Mouse (Mus musculus) brown adipose tissue, adult 24 weeks (tissue): ENCODE measurements around the gene Adamts20. TPM values are rescaled to one million over a fixed set of nuclear protein-coding genes. Genes with fewer than 3 reads are reported as not detected.
A peak's percentile ranks its signal among the peaks of the same experiment; 100 is the strongest.
"Not testable (repeated sequence)": the region's sequence is repeated elsewhere in the genome, so short reads cannot be mapped to it uniquely, and the experiment has no call there.

Experiments used
- H3K27ac ChIP-seq: fragments of 200-500 bp; replicated peaks from 2 replicates; pipeline ENCODE4 v1.5.1; 2012; ENCODE audit warnings: low read depth, mild to moderate bottlenecking, low read length
- H3K4me1 ChIP-seq: fragments of 200-500 bp; 2 replicates; pipeline ENCODE4 v1.6.1; 2012; ENCODE audit warnings: low read length, mixed read lengths; ENCODE audit not compliant: control insufficient read depth, insufficient read depth, insufficient read length
- H3K4me3 ChIP-seq: fragments of 200-500 bp; 2 replicates; pipeline ENCODE4 v1.5.1; 2012; ENCODE audit warnings: low read depth, mild to moderate bottlenecking, low read length, moderate library complexity; ENCODE audit not compliant: insufficient read depth
- polyA plus RNA-seq: library from polyadenylated mRNA; stranded (reverse); fragments of >200 nt; gene quantifications from 2 replicates; pipeline ENCODE4 v1.2.4, GENCODE M21; 2012; ENCODE audit not compliant: missing spikeins, insufficient read depth, insufficient read length

Adamts20 gene
- polyA plus RNA-seq, 1 experiment = not detected

DNA sequence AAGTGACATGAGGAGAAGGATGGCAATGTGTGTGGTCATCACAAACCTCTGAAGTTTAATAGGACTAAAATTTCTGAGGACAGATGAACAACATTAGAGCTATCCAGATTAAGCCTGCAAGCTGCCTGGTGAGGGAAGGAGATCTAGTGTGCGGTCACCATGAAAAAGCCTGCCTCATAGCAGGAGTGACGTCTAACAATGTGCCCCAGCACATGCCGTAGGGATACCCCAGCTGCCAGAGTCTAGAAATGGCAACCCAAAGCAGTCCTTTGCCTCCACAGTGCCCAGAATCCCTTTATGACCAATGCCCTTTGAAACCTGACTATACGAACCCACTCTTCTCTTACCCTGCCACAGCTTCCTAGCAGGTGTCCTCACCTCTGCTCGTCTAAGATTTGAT is 46.8 kb downstream of the Adamts20 start:
- H3K27ac ChIP-seq = no peak overlapping the region
- no peaks in the 10 kb centered on the region for H3K4me1 ChIP-seq
- no peak overlapping the region for H3K4me3 ChIP-seq

DNA sequence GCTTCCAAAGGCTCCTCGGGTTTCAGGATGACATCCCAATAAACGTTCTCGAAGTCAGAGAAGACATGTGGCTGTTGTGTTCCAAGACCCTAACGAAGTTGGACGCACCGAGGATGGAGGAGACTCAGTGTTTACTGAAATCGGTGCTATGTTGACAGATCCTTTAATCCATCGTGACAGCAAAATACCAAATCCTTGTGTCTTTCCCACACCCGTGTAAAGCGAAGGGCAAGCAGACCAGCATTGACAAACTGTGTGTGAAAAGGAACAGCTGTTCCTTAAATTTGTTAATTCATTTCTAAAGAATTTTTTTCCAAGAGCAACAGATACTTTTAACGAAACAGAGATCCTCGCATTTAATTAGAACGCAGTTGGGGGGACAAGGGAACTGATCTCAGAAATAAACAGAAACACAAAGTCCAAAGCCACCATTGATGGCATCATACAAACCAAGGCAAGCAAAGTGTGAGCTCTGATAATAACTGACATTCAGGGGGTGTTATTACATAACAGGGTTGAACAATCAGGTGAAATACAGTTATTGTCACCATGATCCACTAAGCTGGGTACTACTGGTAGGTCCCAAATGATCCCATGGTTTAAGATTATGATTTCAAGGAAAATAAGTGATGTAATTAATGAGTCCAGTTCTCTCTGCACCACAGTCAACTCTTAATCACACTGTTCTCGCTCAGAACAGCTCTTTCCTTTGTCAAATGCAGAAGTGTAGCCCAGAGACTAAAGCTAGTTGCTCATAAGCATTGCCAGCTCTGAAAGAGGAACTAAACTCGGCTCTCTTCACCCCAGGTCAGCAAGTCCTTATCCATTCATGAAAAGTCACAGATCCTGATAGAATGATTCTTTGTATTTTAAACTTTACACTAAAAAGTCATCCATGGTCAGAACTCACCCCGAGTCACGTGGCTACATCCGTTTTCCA is 47.7 kb downstream of the Adamts20 start:
- Histone ChIP-seq H3K4me3 (no peak overlapping the region), H3K27ac (no peak overlapping the region), H3K4me1 (no peaks in the 10 kb centered on the region)

DNA sequence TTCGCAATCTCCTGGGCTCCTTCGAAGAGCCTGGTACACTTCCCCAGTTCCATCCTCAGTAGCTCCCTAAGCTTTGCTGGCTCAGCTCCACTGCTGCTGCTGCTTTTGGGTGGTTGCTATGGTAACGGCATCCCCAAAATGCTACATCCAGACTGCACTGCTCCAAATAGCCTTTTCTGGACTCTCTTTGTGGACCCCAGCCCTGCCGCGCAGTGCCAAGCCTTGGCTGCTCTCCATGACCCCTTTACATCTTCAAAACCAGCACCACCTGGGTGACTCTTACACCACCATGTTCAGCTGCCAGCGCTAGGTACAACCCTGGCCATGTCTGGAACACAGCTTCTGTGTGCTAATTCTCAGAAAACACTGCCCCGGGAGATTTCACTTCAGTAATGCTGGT is 55.4 kb downstream of the Adamts20 start:
- H3K4me1 ChIP-seq = no peaks in the 10 kb centered on the region
- no peak overlapping the region for H3K4me3 ChIP-seq

DNA sequence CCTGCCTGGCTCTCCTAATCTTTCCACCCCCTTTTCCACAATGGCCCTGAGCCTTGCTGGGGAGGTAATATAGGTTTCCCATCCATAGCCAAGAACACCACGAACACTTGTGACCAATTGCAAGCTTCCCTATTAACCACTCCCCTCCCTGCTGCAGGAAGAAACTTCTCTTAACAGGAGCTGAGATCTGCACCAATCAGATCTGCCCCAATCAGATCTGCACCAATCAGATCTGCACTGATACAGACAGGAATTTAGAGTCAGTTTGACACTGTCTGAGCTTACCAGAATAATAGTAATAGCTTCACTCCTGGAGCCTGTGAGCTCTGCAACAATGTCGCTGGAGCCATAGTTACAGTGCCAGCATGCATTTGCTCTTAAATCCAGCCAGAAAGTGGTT is 58.9 kb downstream of the Adamts20 start:
- no peak overlapping the region for H3K27ac ChIP-seq
- 0 out of 2 replicates have a peak, but pooled peaks cover 2% of the 10 kb centered on the region for H3K4me1 ChIP-seq
- no peak overlapping the region for H3K4me3 ChIP-seq

More for the DNA sequence above, 55.4 kb downstream of the Adamts20 start:
- no peak overlapping the region for H3K27ac ChIP-seq

DNA sequence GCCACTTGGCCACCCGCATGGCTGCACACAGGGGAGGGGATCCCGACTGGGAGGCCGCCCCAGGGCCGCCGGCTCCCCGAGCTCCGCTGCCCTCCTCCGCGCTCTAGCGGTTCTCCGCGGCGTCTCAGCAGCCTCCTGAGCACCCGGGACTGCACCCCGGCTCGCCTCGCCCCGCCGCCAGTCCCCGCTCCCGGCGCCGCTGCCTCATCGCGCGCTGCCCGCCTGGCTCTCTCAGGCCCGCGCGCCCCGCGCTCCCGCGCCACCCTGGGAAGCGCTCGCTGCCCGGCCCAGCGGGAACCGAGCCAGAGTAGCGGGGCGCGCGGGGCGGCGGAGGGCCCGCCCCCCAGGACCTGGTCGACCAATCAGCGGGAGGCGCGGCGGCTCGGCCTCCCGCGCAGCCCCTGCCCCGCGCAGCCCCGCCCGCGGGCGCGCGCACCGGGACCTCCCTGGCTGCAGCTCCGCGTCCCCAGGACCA is 61.1 kb downstream of the Adamts20 start:
- Histone ChIP-seq H3K4me1 (0 out of 2 replicates have a peak, but pooled peaks cover 2% of the 10 kb centered on the region), H3K27ac (no peak overlapping the region), H3K4me3 (peak overlapping the region; percentile 45)

DNA sequence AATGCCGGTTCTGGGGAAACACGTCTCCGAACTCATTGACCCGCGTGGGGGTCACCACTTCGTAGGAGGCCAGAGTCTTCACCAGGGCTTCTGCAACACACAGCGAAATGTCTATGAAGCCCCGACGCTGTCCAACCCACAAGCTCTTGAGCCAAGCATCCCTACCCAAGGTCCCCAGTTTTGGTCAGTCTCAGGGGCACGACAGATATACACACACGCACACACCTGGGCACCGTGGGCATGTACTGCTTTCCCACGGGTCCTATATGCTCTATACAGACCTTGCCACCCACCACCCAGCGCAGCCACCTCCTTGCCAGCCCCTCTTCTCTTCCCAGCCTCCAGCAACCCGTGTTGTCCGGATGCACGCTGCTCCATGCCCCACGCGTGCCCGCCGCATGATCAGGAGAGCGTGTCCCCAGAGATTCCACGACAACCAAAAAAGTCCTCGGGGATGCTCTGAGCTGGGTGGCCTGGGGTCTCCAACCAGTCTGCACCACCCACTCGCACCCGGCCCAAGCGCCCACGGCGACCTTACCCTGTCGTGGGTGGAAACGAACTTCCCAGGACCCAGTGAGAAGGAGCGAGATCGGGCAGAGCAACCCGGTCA is 61.7 kb downstream of the Adamts20 start:
- H3K4me3 ChIP-seq = peak overlapping the region; percentile 45

DNA sequence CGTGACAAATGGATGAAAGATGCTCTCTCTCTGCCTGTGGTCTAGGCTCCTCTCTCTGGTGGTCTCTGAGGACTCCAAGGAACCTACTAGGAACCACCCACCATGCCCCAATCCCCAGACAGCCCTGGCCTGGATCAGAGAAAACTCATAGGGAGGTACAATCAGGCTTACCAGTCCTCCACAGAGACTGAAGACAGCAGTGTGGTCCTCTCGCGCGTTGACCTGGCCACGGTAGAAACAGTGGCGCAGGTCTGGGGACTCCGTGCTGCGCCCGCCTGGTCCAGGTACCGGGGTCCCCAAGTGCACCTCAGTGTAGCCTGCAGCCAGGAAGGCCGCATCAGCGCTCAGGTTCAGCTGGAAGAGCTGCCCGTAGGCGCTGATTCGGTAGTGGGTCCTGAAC is 62.2 kb downstream of the Adamts20 start:
- H3K4me1 ChIP-seq = 0 out of 2 replicates have a peak, but pooled peaks cover 2% of the 10 kb centered on the region
- no peak overlapping the region for H3K27ac ChIP-seq
- H3K4me3 ChIP-seq = no peak overlapping the region

More for the DNA sequence above, 61.7 kb downstream of the Adamts20 start:
- Histone ChIP-seq H3K27ac (no peak overlapping the region), H3K4me1 (0 out of 2 replicates have a peak, but pooled peaks cover 2% of the 10 kb centered on the region)

DNA sequence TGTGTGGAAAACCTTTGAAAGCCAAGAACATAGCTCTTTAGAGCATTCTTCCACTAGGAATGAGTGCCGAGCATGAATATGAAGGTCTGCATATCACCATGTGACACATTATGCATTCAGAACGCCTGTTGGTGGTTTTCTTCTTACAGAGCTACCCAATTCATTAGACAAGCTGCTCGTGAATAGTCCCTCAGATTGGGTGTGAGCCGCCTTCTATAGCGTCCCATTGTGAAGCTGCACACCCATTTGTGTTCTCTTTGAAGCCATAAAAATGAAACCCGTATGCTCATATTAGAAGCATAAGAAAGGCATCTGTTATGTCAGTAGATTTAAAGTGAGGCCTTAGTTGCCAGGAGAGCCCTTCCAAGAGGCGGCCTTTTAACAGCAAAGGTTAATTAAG is 72.5 kb downstream of the Adamts20 start:
- Histone ChIP-seq H3K27ac (no peak overlapping the region), H3K4me1 (no peaks in the 10 kb centered on the region), H3K4me3 (no peak overlapping the region)

DNA sequence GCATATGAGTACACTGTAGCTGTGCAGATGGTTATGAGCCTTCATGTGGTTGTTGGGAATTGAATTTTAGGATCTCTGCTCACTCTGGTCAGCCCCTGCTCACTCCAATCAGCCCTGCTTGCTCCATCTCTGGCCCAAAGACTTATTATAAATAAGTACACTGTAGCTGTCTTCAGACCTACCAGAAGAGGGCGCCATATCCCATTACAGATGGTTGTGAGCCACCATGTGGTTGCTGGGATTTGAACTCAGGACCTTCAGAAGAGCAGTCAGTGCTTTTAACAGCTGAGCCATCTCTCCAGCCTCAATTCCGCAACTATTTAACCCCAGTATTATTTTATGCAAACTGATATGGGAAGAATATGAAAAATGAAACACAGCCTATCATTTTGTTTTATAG is 75.1 kb downstream of the Adamts20 start:
- H3K4me1 ChIP-seq, H3K27ac ChIP-seq, H3K4me3 ChIP-seq: not testable (repeated sequence)

DNA sequence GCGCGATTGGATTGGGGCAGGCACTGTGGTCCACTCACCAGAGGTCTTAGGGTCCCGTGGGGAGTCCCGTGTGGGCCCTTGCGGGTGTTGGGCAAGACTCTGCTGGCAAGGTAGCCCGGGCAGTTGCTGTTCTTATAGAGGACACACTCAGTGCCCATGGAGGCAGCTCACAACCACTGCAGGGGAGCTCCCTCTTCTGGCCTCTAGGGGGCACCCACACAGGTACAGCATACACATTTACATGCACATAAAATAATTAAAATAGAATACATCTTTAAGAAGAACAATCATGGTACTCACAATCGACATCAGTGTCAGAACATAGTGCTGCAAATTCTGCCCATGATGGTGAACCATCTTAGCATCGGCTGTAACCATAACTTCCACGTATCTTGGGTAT is 85.8 kb downstream of the Adamts20 start:
- H3K27ac ChIP-seq = no peak overlapping the region
- H3K4me1 ChIP-seq = no peaks in the 10 kb centered on the region
- H3K4me3 ChIP-seq = no peak overlapping the region

DNA sequence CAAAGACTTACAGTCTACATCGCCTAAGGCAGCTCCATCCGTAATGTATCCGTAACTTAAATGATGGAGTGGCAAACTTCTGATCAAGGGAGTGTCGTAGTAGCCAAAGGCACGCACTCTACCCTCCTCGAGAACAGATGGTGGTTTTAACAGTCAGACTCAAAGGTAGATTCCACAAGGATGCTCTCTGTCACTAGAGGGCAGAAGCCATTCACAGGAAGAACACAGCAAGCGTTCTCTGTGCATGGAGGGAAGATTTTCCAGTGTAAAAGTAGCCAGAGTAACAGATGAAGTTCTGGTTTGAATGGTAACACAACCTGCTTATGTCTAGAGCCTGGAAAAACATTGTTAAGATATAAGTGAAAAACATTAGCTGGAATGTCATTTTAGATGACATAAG is 92.7 kb downstream of the Adamts20 start:
- Histone ChIP-seq H3K4me3 (no peak overlapping the region), H3K4me1 (no peaks in the 10 kb centered on the region), H3K27ac (no peak overlapping the region)

DNA sequence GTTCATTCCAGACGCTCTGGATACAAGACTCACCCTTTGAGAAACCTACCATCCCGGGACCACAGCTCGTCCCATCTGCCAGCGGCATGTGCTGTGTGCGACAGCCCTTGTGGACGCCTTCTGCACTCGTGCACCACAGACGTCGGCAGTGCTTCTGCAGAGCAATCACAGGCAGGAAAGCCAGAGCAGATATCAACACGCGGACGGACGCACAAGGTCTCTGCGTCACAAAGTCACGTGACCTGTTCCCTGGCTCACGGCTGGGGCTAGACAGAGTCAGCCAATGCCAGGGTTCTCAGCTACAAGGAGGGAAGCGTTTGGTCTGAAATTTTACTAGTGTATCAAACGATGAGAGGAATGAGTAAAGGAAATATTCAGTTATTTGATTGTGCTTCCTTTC is 116.2 kb downstream of the Adamts20 start:
- H3K27ac ChIP-seq = no peak overlapping the region
- no peaks in the 10 kb centered on the region for H3K4me1 ChIP-seq
- H3K4me3 ChIP-seq = no peak overlapping the region

DNA sequence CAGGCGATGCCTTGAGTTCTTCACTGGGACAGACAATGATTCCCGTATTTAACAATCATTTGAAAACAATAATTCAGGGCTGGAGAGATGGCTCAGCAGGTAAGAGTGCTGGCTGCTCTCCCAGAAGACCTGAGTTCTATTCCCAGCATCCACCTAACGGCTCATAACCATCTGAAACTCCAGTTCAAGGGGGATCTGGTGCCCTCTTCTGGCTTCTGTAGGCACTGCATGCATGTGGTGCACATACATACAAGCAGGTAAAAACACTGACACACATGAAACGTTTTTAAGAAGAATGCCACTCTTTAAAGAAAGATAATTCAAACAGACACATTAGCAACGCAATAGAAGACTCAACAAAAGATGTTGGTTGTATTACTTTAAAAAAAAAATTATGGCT is 120.9 kb downstream of the Adamts20 start:
- Histone ChIP-seq H3K4me3 (no peak overlapping the region), H3K4me1 (no peaks in the 10 kb centered on the region), H3K27ac (no peak overlapping the region)

DNA sequence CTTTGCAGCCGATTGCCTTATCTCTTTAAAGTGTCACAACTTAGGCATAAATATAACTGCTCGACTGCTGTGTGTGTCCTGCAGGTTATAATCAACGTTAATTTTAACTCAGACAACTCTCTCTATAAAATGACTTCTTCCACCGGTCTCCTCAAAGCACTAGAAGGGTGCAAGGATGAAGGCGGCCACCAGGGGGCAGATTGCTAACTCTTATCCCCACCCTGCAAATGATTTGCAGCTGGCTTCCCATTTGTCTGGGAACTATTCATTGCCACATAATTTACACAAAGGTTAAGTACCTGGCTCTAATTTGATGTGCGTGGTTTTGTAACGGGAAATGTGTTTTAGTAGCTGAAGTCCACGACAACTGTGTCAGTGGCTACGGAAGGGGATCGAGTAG is 122.9 kb downstream of the Adamts20 start:
- Histone ChIP-seq H3K4me3 (no peak overlapping the region), H3K27ac (no peak overlapping the region), H3K4me1 (no peaks in the 10 kb centered on the region)

DNA sequence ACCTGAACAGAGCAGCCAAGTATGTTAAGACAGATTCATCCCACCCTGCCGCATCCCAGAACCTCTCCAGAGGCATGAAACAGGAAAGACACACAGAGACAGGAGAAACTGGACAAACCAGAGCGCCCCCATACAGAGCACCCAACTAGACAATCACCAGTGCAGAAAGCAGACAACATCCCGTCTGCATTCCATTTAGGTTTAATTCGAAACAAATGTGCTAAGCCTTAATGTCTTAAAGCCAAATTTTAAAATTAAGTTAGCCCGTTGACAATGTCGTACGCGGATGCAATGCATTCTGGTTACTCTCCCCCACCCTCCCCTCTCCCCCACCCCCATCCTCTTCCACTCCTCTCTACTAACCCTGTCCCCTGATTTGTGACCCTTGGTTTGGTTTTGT is 126.2 kb downstream of the Adamts20 start:
- H3K4me3 ChIP-seq = no peak overlapping the region
- H3K27ac ChIP-seq = no peak overlapping the region
- H3K4me1 ChIP-seq = no peaks in the 10 kb centered on the region
